Mouse (Mus musculus): ENCODE data around the gene Hilpda.

DNA sequence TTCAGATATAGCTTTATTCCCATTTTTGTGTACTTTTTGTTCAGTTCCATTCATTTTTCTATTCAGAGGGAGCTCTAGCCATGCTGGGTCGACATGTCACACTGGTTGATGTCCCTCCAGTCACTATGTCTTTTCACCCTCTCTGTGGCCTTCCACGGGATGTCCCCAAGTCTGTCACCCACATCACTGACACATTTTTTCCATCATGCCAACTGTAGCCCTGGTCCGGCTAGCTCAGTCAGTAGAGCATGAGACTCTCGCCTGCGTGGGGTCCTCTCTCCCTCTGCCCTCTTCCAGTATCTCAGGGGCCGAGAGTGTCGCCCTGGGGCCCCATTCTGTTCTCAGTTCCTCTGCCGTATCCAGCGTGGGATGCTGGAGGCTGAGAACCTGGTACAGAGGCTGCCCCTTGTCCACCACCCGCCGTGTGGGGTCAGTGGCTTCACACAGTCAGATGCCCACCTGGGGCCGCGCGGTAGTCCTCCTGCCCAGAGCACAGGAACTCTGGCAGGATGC, 41.5 kb downstream of the Hilpda start:
- TF ChIP-seq CTCF (IDR thresholded peaks at IDR 0.05; ENCODE audit: low read depth), result no peak
- no peak for TF ChIP-seq EP300 (IDR thresholded peaks at IDR 0.05; ENCODE audit: low read depth)
